Mouse (Mus musculus): ENCODE measurements around the gene Tti1. TPM values are rescaled to one million over a fixed set of nuclear protein-coding genes. Genes with fewer than 3 reads are reported as not detected.

Gene Tti1
- polyA plus RNA-seq, 2 experiments = 11.1 to 11.3 TPM

DNA sequence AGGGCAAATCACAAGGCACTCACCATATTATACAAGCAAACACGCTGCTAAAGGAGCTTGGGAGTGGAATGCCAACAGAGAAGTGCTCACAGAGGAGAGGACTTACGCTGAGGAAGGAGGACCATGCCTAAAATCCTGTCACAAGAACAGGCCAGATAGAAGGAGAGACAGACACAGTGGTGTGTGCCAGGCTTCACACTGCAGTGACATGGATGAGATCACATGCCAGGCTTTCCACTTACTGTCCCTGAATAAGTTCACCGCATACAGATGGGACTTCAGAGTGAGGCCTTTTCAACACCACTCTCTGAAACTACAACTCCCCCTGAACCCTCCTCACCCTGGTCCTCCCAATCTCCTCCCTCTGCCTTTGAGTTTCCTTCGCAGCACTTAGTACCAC, 10.9 kb downstream of the Tti1 start:
- TF ChIP-seq EP300 (IDR thresholded peaks at IDR 0.05; ENCODE audit: low read depth) (no peak), CTCF (IDR thresholded peaks at IDR 0.05; ENCODE audit: low read depth) (no peak)
- no peak for ATAC-seq (ENCODE audit: insufficient read depth)
- no peak for DNase-seq (ENCODE audit: low read depth in 3 of 3, low spot score in 3 of 3)
- no peak overlapping the region for H3K9ac ChIP-seq (replicated peaks)
- H3K4me3 ChIP-seq (ENCODE audit: insufficient read depth in 1 of 2, low read depth in 2 of 2, low read length in 2 of 2) = no peak overlapping the region
- no peak overlapping the region for H3K27ac ChIP-seq
- no peak overlapping the region for H3K4me2 ChIP-seq (ENCODE audit: low read depth)
- H3K9me3 ChIP-seq (ENCODE audit: control insufficient read depth, low read length) = no peaks in the 10 kb centered on the region
- no peaks in the 10 kb centered on the region for H3K4me1 ChIP-seq (replicated peaks; ENCODE audit: control insufficient read depth in 2 of 2, insufficient read depth in 2 of 2, low read length in 1 of 2)
- H3K36me3 ChIP-seq (replicated peaks; ENCODE audit: control insufficient read depth, insufficient read depth, low read depth) = no peaks in the 10 kb centered on the region
- 91% methylated on average over 4 of the region's 4 CpGs for WGBS (ENCODE audit: insufficient replicate concordance)
- no peaks in the 10 kb centered on the region for H3K27me3 ChIP-seq (ENCODE audit: control insufficient read depth, insufficient read depth, low read length)

DNA sequence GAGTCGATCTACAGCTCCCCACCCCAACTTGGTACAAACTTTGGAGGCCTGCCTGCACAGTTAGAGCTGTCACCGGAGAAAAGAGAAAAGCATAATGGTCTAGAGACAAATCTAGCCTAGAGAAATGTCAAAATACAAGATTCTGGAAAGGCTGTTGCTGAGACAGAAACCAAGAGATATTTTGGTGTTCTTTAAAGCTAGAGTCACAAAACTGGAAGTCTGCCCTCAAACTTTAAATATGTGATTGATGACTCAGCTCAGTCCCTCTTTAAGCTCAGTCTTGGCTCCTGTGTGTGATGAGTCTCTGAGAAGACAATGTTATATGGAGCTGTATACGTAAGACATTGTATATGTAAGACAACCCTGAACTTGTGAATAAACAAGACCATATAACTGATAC, 15.6 kb downstream of the Tti1 start:
- Histone ChIP-seq H3K9me3 (ENCODE audit: control insufficient read depth, low read length) (no peaks in the 10 kb centered on the region), H3K9ac (replicated peaks) (no peak overlapping the region), H3K4me2 (ENCODE audit: low read depth) (no peak overlapping the region), H3K36me3 (replicated peaks; ENCODE audit: control insufficient read depth, insufficient read depth, low read depth) (peaks cover 6% of the 10 kb centered on the region), H3K27me3 (ENCODE audit: control insufficient read depth, insufficient read depth, low read length) (no peaks in the 10 kb centered on the region), H3K4me1 (replicated peaks; ENCODE audit: control insufficient read depth in 2 of 2, insufficient read depth in 2 of 2, low read length in 1 of 2) (no peaks in the 10 kb centered on the region), H3K27ac (no peak overlapping the region), H3K4me3 (ENCODE audit: insufficient read depth in 1 of 2, low read depth in 2 of 2, low read length in 2 of 2) (no peak overlapping the region)
- 80% methylated on average over 3 of the region's 3 CpGs for WGBS (ENCODE audit: insufficient replicate concordance)
- DNase-seq (ENCODE audit: low read depth in 3 of 3, low spot score in 3 of 3) = no peak
- TF ChIP-seq CTCF (IDR thresholded peaks at IDR 0.05; ENCODE audit: low read depth) (no peak), EP300 (IDR thresholded peaks at IDR 0.05; ENCODE audit: low read depth) (no peak)
- ATAC-seq (ENCODE audit: insufficient read depth) = no peak

DNA sequence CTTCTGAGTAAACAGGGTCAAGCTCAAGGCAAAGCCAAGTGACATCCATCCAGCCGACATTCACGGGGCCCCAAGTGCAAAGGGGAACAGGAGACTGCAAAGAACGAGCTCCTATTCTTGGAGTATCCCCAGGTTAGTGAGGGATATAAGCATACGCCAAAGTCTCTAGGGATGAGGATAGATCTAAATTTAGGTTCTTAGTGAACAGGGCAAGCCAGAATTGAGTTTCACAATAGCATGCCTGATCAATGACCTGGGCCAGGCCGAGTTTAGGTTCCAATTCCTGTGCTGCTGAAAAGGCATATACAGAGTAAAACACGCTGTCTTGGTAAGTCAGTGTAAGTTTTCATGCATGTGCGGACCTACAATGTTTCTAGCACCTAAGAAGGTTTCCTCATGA, 18.9 kb downstream of the Tti1 start:
- no peak overlapping the region for H3K27ac ChIP-seq
- H3K4me3 ChIP-seq (ENCODE audit: insufficient read depth in 1 of 2, low read depth in 2 of 2, low read length in 2 of 2) = no peak overlapping the region
- H3K9me3 ChIP-seq (ENCODE audit: control insufficient read depth, low read length) = no peaks in the 10 kb centered on the region
- TF ChIP-seq EP300 (IDR thresholded peaks at IDR 0.05; ENCODE audit: low read depth) (no peak), CTCF (IDR thresholded peaks at IDR 0.05; ENCODE audit: low read depth) (no peak)
- DNase-seq (ENCODE audit: low read depth in 3 of 3, low spot score in 3 of 3) (no peak), ATAC-seq (ENCODE audit: insufficient read depth) (no peak)
- no peak overlapping the region for H3K4me2 ChIP-seq (ENCODE audit: low read depth)
- H3K36me3 ChIP-seq (replicated peaks; ENCODE audit: control insufficient read depth, insufficient read depth, low read depth) = peaks cover 6% of the 10 kb centered on the region
- H3K27me3 ChIP-seq (ENCODE audit: control insufficient read depth, insufficient read depth, low read length) = no peaks in the 10 kb centered on the region
- 80% methylated on average over 7 of the region's 7 CpGs for WGBS (ENCODE audit: insufficient replicate concordance)
- H3K9ac ChIP-seq (replicated peaks) = no peak overlapping the region
- H3K4me1 ChIP-seq (replicated peaks; ENCODE audit: control insufficient read depth in 2 of 2, insufficient read depth in 2 of 2, low read length in 1 of 2) = peaks cover 2 to 7% of the 10 kb centered on the region in 2 experiments; a peak in 2 of 4 replicates

DNA sequence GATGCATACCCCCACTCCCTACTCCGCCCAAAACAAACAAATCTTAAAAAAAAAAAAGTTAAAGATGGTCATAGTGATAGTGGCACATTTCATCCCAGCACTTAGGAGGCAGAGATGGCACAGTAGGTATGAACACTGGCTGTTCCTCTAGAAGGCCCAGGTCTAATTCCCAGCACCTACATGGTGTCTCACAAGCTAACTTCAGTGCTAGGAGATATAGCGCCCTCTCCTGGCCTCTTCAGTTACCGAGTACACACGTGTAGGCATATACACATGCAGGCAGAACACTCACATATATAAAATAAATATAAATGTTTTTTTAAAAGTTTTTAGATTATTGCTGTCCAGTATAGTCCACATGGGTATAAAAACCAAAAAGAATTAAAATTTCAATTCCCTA, 22.6 kb downstream of the Tti1 start:
- H3K4me3 ChIP-seq (ENCODE audit: insufficient read depth in 1 of 2, low read depth in 2 of 2, low read length in 2 of 2) = no peak overlapping the region
- WGBS (ENCODE audit: insufficient replicate concordance) = 86% methylated on average over 4 of the region's 4 CpGs
- H3K9ac ChIP-seq (replicated peaks) = no peak overlapping the region
- H3K9me3 ChIP-seq (ENCODE audit: control insufficient read depth, low read length) = no peaks in the 10 kb centered on the region
- DNase-seq (ENCODE audit: low read depth in 3 of 3, low spot score in 3 of 3) (no peak), ATAC-seq (ENCODE audit: insufficient read depth) (no peak)
- H3K36me3 ChIP-seq (replicated peaks; ENCODE audit: control insufficient read depth, insufficient read depth, low read depth) = peaks cover 6% of the 10 kb centered on the region
- H3K27me3 ChIP-seq (ENCODE audit: control insufficient read depth, insufficient read depth, low read length) = no peaks in the 10 kb centered on the region
- no peak overlapping the region for H3K4me2 ChIP-seq (ENCODE audit: low read depth)
- TF ChIP-seq EP300 (IDR thresholded peaks at IDR 0.05; ENCODE audit: low read depth) (no peak), CTCF (IDR thresholded peaks at IDR 0.05; ENCODE audit: low read depth) (peak; percentile 20; the same call in 1 of the 2 replicates)
- peaks cover 2 to 10% of the 10 kb centered on the region in 2 experiments; a peak in 2 of 4 replicates for H3K4me1 ChIP-seq (replicated peaks; ENCODE audit: control insufficient read depth in 2 of 2, insufficient read depth in 2 of 2, low read length in 1 of 2)
- H3K27ac ChIP-seq = no peak overlapping the region

DNA sequence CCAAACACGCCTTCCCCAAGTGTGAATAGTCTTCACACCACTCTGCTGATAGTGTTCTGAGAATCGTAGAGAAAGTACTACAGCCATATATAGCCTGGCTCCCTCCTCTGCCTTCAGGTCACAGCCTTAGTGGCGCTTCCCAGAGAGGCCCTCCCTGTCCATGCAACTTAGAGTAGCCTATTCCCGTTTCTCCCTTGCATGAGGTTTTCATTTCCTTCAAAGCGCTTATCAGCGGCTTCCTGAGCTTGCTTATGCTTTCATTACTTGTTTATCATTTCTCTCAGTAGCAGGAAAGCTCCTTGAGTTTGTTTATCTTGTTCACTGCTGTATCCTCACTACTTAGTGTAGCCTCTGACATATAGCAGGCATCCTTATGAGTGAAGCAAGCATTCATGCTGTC, 23.6 kb downstream of the Tti1 start:
- Histone ChIP-seq H3K4me2 (ENCODE audit: low read depth) (no peak overlapping the region), H3K9ac (replicated peaks) (no peak overlapping the region), H3K4me3 (ENCODE audit: insufficient read depth in 1 of 2, low read depth in 2 of 2, low read length in 2 of 2) (no peak overlapping the region), H3K4me1 (replicated peaks; ENCODE audit: control insufficient read depth in 2 of 2, insufficient read depth in 2 of 2, low read length in 1 of 2) (peaks cover 2 to 10% of the 10 kb centered on the region in 2 experiments; a peak in 2 of 4 replicates), H3K27me3 (ENCODE audit: control insufficient read depth, insufficient read depth, low read length) (no peaks in the 10 kb centered on the region), H3K9me3 (ENCODE audit: control insufficient read depth, low read length) (no peaks in the 10 kb centered on the region), H3K36me3 (replicated peaks; ENCODE audit: control insufficient read depth, insufficient read depth, low read depth) (peaks cover 8% of the 10 kb centered on the region), H3K27ac (no peak overlapping the region)
- TF ChIP-seq CTCF (IDR thresholded peaks at IDR 0.05; ENCODE audit: low read depth) (no peak), EP300 (IDR thresholded peaks at IDR 0.05; ENCODE audit: low read depth) (no peak)
- ATAC-seq (ENCODE audit: insufficient read depth) (peak; percentile 47; the same call in 1 of the 2 replicates), DNase-seq (ENCODE audit: low read depth in 3 of 3, low spot score in 3 of 3) (no peak)
- WGBS (ENCODE audit: insufficient replicate concordance) = 50% methylated on average over 6 of the region's 6 CpGs

All from liver, embryonic 14.5 days (tissue).